In genomic region chr4:89687961-89688803, GRCm38 (mm10) we compare ENCODE assay signal across 8 mouse cellular contexts. TPM values are rescaled to one million over a fixed set of nuclear protein-coding genes. Genes with fewer than 3 reads are reported as not detected.
DNase-seq lines count a peak whose midpoint lies in the region; TF ChIP-seq lines count a peak whose summit lies in the region.

No protein-coding gene starts in this region.

- H3K27ac ChIP-seq in kidney, adult 2 months (ENCODE audit: insufficient read depth, low read depth, low read length) = no peak overlapping the region
- no peak overlapping the region for H3K27ac ChIP-seq in small intestine, adult 2 months (ENCODE audit: insufficient read depth, low read depth, low read length)

- H3K4me1 ChIP-seq in kidney, adult 2 months (ENCODE audit: control insufficient read depth, insufficient read depth, low read length) = no peaks in the 10 kb centered on the region
- no peaks in the 10 kb centered on the region for H3K4me1 ChIP-seq in small intestine, adult 2 months (ENCODE audit: control insufficient read depth, insufficient read depth, insufficient read length, low read length)

- TF ChIP-seq POLR2A in kidney, adult 2 months (IDR thresholded peaks at IDR 0.05; ENCODE audit: low read depth, low read length) = no peak
- TF ChIP-seq POLR2A in small intestine, adult 2 months (IDR thresholded peaks at IDR 0.05; ENCODE audit: low read depth, low read length) = no peak

- intact Hi-C loops in left cerebral cortex, postnatal 14 days (cut with DNase I) = no loop called here
- intact Hi-C loops in left cerebral cortex, postnatal 25 days (cut with DNase I) = no loop called here

- H3K36me3 ChIP-seq in kidney, adult 2 months (ENCODE audit: control insufficient read depth, insufficient read depth, low read length) = no peaks in the 10 kb centered on the region
- H3K36me3 ChIP-seq in small intestine, adult 2 months (ENCODE audit: control insufficient read depth, insufficient read depth, low read length) = no peaks in the 10 kb centered on the region

- no peak for TF ChIP-seq CTCF in kidney, adult 2 months (conservative IDR thresholded peaks at IDR 0.05; ENCODE audit: insufficient read depth, insufficient read length, low read depth, low read length)
- no peak for TF ChIP-seq CTCF in small intestine, adult 2 months (IDR thresholded peaks at IDR 0.05; ENCODE audit: extremely low read depth, insufficient read length, insufficient replicate concordance, low read depth, low read length)

- H3K27me3 ChIP-seq in kidney, adult 2 months (replicated peaks; ENCODE audit: control insufficient read depth, insufficient read depth, low read length) = peaks cover 2% of the 10 kb centered on the region; the same call in 1 of the 2 replicates
- H3K27me3 ChIP-seq in small intestine, adult 2 months (ENCODE audit: control insufficient read depth, insufficient read depth, low read length) = peaks cover 17% of the 10 kb centered on the region

- 2% methylated on average over 78 of the region's 78 CpGs for WGBS in kidney, adult 2 months
- WGBS in small intestine, adult 2 months = 3% methylated on average over 78 of the region's 78 CpGs

- H3K4me3 ChIP-seq in kidney, adult 2 months (ENCODE audit: insufficient read depth, low read depth, low read length) = peak overlapping the region; percentile 28; the same call in 1 of the 2 replicates
- peak overlapping the region; percentile 3; the same call in 1 of the 2 replicates for H3K4me3 ChIP-seq in small intestine, adult 2 months (ENCODE audit: low read depth, low read length)

- DNase-seq in left cerebral cortex, postnatal 14 days (ENCODE audit: low spot score in 2 of 2) = peak; percentile 11 to 39
- DNase-seq in left cerebral cortex, postnatal 25 days (ENCODE audit: low spot score in 2 of 2) = no peak
- peak; percentile 73 for DNase-seq in adrenal gland, postnatal 14 days
- peak; percentile 15 for DNase-seq in gastrocnemius, postnatal 25 days
- DNase-seq in kidney, adult 2 months = peak; percentile 59
- DNase-seq in lung, postnatal 4 days = peak; percentile 9 to 41
- DNase-seq in cerebellum, adult 11 months = no peak

RNA-seq across cellular contexts. Expression of gene Dmrta1, which starts 8.9 kb away (rescaled TPM):
- 1 to 10 TPM in 1 of 2 experiments, under 1 TPM in 1; 0.62 to 1.1 TPM for total RNA-seq in left cerebral cortex, postnatal 14 days (2021)
- total RNA-seq in left cerebral cortex, postnatal 25 days (2021) = 1 to 10 TPM in 1 of 2 experiments, under 1 TPM in 1; 0.34 to 1.2 TPM
- 0.37 TPM in 1 of 2 replicates, not detected in the other for total RNA-seq in adrenal gland, postnatal 14 days (2021)
- not detected for total RNA-seq in gastrocnemius, postnatal 25 days (2021)
- polyA plus RNA-seq in kidney, adult 2 months (2012; rRNA removed) = 0.03 and 0.05 TPM in 2 replicates
- polyA plus RNA-seq in small intestine, adult 2 months (2012; rRNA removed) = 0.14 TPM in 1 of 2 replicates, not detected in the other

Comparison
In these comparisons a context has a peak if more than half of its experiments do, and no peak if none do; other contexts are left out.
1. DNase-seq: peak in left cerebral cortex, postnatal 14 days (2 of 2), adrenal gland, postnatal 14 days (single experiment), gastrocnemius, postnatal 25 days (single experiment), kidney, adult 2 months (single experiment) and lung, postnatal 4 days (2 of 2); none in left cerebral cortex, postnatal 25 days (0 of 2) and cerebellum, adult 11 months (single experiment).